Mouse (Mus musculus) liver, adult 2 months (tissue): ENCODE results near the gene Dgkq.
A peak's percentile ranks its signal among the peaks of the same experiment; 100 is the strongest.

Experiments
- CTCF ChIP-seq: fragments of 200-500 bp; IDR thresholded peaks from 2 replicates; pipeline ENCODE4 v1.5.1; 2011; ENCODE audit warnings: low read depth, low read length, control low read depth
- POLR2A ChIP-seq: fragments of 200-500 bp; IDR thresholded peaks from 2 replicates; pipeline ENCODE4 v1.6.1; 2011; ENCODE audit warnings: low read length, control low read depth; ENCODE audit not compliant: insufficient read depth; ENCODE audit errors: extremely low read depth

DNA sequence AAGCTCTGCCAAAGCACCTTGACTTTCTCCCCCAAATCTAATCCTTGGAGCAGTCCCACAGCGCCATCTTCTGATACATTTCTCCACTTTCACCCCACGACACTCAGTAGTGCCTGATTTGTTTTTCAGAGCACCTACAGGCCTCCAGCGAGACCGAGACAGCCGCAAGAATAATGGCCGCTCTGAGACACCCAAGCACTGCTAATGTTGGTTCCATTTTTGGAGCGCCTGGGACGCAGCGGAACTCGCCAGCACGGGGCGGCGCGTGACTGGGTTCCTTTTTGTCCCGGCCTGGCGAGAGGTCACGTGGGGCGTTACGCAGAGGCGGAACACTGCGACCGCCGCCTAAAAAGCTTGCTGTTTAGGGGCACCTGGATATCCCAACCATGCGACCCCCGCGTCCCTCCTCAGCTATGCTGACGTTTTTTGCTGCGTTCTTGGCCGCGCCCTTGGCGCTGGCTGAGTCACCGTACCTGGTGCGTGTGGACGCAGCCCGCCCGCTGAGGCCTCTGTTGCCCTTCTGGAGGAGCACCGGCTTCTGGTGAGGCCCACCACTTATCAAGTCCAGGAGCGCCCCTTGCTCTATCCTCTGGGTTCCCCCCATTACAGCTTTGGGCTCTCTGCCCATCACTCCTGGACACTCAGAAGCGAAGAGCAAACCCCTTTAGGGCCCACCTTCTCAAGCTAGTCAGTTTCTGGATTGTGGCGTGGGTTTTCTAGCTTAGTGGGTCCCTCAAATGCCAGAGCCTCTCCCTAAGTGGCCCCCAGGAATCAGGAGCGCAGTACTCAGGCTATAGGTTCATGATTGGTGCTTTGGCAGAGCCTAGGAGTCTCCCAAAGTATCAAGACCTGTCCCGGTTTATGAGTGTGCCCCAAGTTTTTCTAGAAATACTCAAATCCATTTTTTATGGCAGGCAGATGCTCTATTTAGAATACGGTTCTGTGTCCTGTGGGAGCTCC lies at the start of gene Dgkq:
- no peak for TF ChIP-seq CTCF
- peak; percentile 79; the same call in 1 of the 2 replicates for TF ChIP-seq POLR2A
